Mouse (Mus musculus) CH12.LX (cell line): ENCODE results near the gene Kif13a. TPM values are rescaled to one million over a fixed set of nuclear protein-coding genes. Genes with fewer than 3 reads are reported as not detected.

Source experiments
- DNase-seq: peaks from one replicate; pipeline ENCODE4 v3.0.0-alpha.2; 2013; ENCODE audit errors: extremely low read depth
- H3K27ac ChIP-seq: 2 replicates; pipeline ENCODE4 v1.5.1; 2012; ENCODE audit warnings: low read depth, mild to moderate bottlenecking, control low read depth, moderate library complexity; ENCODE audit not compliant: insufficient read depth
- H3K27me3 ChIP-seq: replicated peaks from 2 replicates; pipeline ENCODE3; 2012; ENCODE audit warnings: inconsistent platforms
- H3K36me3 ChIP-seq, 2 experiments: replicated peaks in 1 of 2; 2 replicates each; pipeline versions ENCODE3 to v1.6.1; 2012; ENCODE audit warnings: inconsistent platforms in 1 of 2, low read length in 1 of 2, mild to moderate bottlenecking in 1 of 2, mixed read lengths in 1 of 2, moderate library complexity in 1 of 2; ENCODE audit not compliant: control insufficient read depth in 1 of 2, insufficient read depth in 1 of 2
- H3K4me1 ChIP-seq, 2 experiments: 2 replicates each; pipeline ENCODE4 v1.6.1; 2012; ENCODE audit warnings: inconsistent platforms in 1 of 2, moderate library complexity in 1 of 2; ENCODE audit not compliant: insufficient read depth in 2 of 2, control insufficient read depth in 1 of 2
- H3K4me2 ChIP-seq: 2 replicates; pipeline ENCODE4 v1.6.1; 2012; ENCODE audit warnings: low read depth, mild to moderate bottlenecking, control low read depth; ENCODE audit not compliant: poor library complexity, insufficient read depth, severe bottlenecking
- H3K4me3 ChIP-seq, 3 experiments: fragments of 150-350 bp in 1 of 3; sonication (generic) in 1 of 3; replicated peaks in 1 of 3; 2 replicates each; pipeline versions ENCODE3 to v1.5.1; 2011 to 2012; ENCODE audit warnings: low read depth in 2 of 3, low read length in 2 of 3, mild to moderate bottlenecking in 2 of 3, moderate library complexity in 2 of 3, control low read depth in 1 of 3, improper control_type of control experiment in 1 of 3, inconsistent platforms in 1 of 3, mixed read lengths in 1 of 3; ENCODE audit not compliant: poor library complexity in 1 of 3
- H3K79me2 ChIP-seq: replicated peaks from 2 replicates; pipeline ENCODE4 v1.6.1; 2012; ENCODE audit warnings: mild to moderate bottlenecking, moderate library complexity; ENCODE audit not compliant: control insufficient read depth, poor library complexity, insufficient read depth, severe bottlenecking; ENCODE audit errors: extremely low read depth
- H3K9ac ChIP-seq: 2 replicates; pipeline ENCODE4 v1.6.1; 2012; ENCODE audit warnings: low read depth, mild to moderate bottlenecking, control low read depth, moderate library complexity; ENCODE audit not compliant: insufficient read depth
- H3K9me3 ChIP-seq: replicated peaks from 2 replicates; pipeline ENCODE3; 2012; ENCODE audit warnings: low read length, inconsistent platforms, mixed read lengths
- CHD1 ChIP-seq: IDR thresholded peaks from 2 replicates; pipeline ENCODE4 v1.6.1; 2012; ENCODE audit warnings: low read depth, low read length, improper control_type of control experiment, inconsistent platforms
- CTCF ChIP-seq, 2 experiments: IDR thresholded peaks in 1 of 2; conservative IDR thresholded peaks in 1 of 2; 2 replicates each; pipeline ENCODE4 v1.5.1; 2011 to 2012; ENCODE audit warnings: low read depth in 2 of 2, low read length in 2 of 2, improper control_type of control experiment in 1 of 2, inconsistent platforms in 1 of 2, mild to moderate bottlenecking in 1 of 2, moderate library complexity in 1 of 2
- E2F4 ChIP-seq: IDR thresholded peaks from 2 replicates; pipeline ENCODE4 v1.6.1; 2011; ENCODE audit warnings: low read depth, low read length, improper control_type of control experiment; ENCODE audit not compliant: insufficient replicate concordance
- ETS1 ChIP-seq: conservative IDR thresholded peaks from 2 replicates; pipeline ENCODE4 v1.6.1; 2012; ENCODE audit warnings: low read depth, mild to moderate bottlenecking, inconsistent platforms, low read length, improper control_type of control experiment, moderate library complexity
- GABPA ChIP-seq: IDR thresholded peaks from 2 replicates; pipeline ENCODE4 v1.6.1; 2012; ENCODE audit warnings: low read depth, low read length, improper control_type of control experiment, inconsistent platforms; ENCODE audit not compliant: insufficient replicate concordance
- JUN ChIP-seq: IDR thresholded peaks from 2 replicates; pipeline ENCODE4 v1.6.1; 2011; ENCODE audit warnings: low read depth, mild to moderate bottlenecking, low read length, improper control_type of control experiment, moderate library complexity; ENCODE audit not compliant: insufficient read depth
- JUND ChIP-seq: conservative IDR thresholded peaks from 2 replicates; pipeline ENCODE4 v1.6.1; 2011; ENCODE audit warnings: low read depth, low read length, improper control_type of control experiment
- KAT2A ChIP-seq: IDR thresholded peaks from 2 replicates; pipeline ENCODE4 v1.6.1; 2012; ENCODE audit warnings: low read length, improper control_type of control experiment, inconsistent platforms; ENCODE audit not compliant: insufficient replicate concordance
- MAX ChIP-seq: IDR thresholded peaks from 2 replicates; pipeline ENCODE4 v1.6.1; 2011; ENCODE audit warnings: low read length, improper control_type of control experiment
- MAZ ChIP-seq: IDR thresholded peaks from 2 replicates; pipeline ENCODE4 v1.6.1; 2012; ENCODE audit warnings: low read depth, mild to moderate bottlenecking, inconsistent platforms, low read length, improper control_type of control experiment, moderate library complexity
- MEF2A ChIP-seq: IDR thresholded peaks from 2 replicates; pipeline ENCODE4 v1.6.1; 2014; ENCODE audit warnings: low read depth, mild to moderate bottlenecking, inconsistent platforms, low read length, improper control_type of control experiment, borderline replicate concordance
- MXI1 ChIP-seq: IDR thresholded peaks from 2 replicates; pipeline ENCODE4 v1.6.1; 2011; ENCODE audit warnings: mild to moderate bottlenecking, low read depth, low read length, improper control_type of control experiment
- NELFE ChIP-seq: IDR thresholded peaks from 2 replicates; pipeline ENCODE4 v1.6.1; 2011; ENCODE audit warnings: low read depth, low read length, improper control_type of control experiment
- NRF1 ChIP-seq: IDR thresholded peaks from 2 replicates; pipeline ENCODE4 v1.6.1; 2014; ENCODE audit warnings: low read depth, mild to moderate bottlenecking, inconsistent platforms, low read length, improper control_type of control experiment, moderate library complexity
- PAX5 ChIP-seq: IDR thresholded peaks from 2 replicates; pipeline ENCODE4 v1.6.1; 2012; ENCODE audit warnings: low read length, inconsistent platforms, mixed read lengths
- POLR2A ChIP-seq: IDR thresholded peaks from 2 replicates; pipeline ENCODE4 v1.6.1; 2011; ENCODE audit warnings: low read depth, mild to moderate bottlenecking, improper control_type of control experiment, low read length
- POLR2AphosphoS2 ChIP-seq: IDR thresholded peaks from 2 replicates; pipeline ENCODE4 v1.6.1; 2011; ENCODE audit warnings: low read depth, low read length, improper control_type of control experiment
- RAD21 ChIP-seq: IDR thresholded peaks from 2 replicates; pipeline ENCODE4 v1.6.1; 2011; ENCODE audit warnings: low read depth, mild to moderate bottlenecking, low read length, improper control_type of control experiment, moderate library complexity
- RCOR1 ChIP-seq: conservative IDR thresholded peaks from 2 replicates; pipeline ENCODE4 v1.6.1; 2012; ENCODE audit warnings: low read depth, mild to moderate bottlenecking, inconsistent platforms, low read length, improper control_type of control experiment
- SIN3A ChIP-seq: IDR thresholded peaks from 2 replicates; pipeline ENCODE4 v1.6.1; 2012; ENCODE audit warnings: low read length, improper control_type of control experiment, inconsistent platforms
- SMC3 ChIP-seq: IDR thresholded peaks from 2 replicates; pipeline ENCODE4 v1.6.1; 2011; ENCODE audit warnings: low read depth, low read length, improper control_type of control experiment
- TCF12 ChIP-seq: IDR thresholded peaks from 2 replicates; pipeline ENCODE4 v1.6.1; 2014; ENCODE audit warnings: low read depth, mild to moderate bottlenecking, inconsistent platforms, low read length, improper control_type of control experiment
- UBTF ChIP-seq: IDR thresholded peaks from 2 replicates; pipeline ENCODE4 v1.6.1; 2012; ENCODE audit warnings: low read depth, mild to moderate bottlenecking, inconsistent platforms, low read length, improper control_type of control experiment, moderate library complexity
- USF1 ChIP-seq: IDR thresholded peaks from 2 replicates; pipeline ENCODE4 v1.6.1; 2014; ENCODE audit warnings: low read depth, mild to moderate bottlenecking, inconsistent platforms, low read length, improper control_type of control experiment
- ZC3H11A ChIP-seq: IDR thresholded peaks from 2 replicates; pipeline ENCODE4 v1.6.1; 2012; ENCODE audit warnings: low read depth, mild to moderate bottlenecking, inconsistent platforms, low read length, improper control_type of control experiment
- ZKSCAN1 ChIP-seq: IDR thresholded peaks from 2 replicates; pipeline ENCODE4 v1.6.1; 2012; ENCODE audit warnings: low read depth, inconsistent platforms, low read length, improper control_type of control experiment, borderline replicate concordance
- ZMIZ1 ChIP-seq: IDR thresholded peaks from 2 replicates; pipeline ENCODE4 v1.6.1; 2012; ENCODE audit warnings: low read depth, mild to moderate bottlenecking, inconsistent platforms, low read length, improper control_type of control experiment
- dilution Hi-C: fragments of 300-500 bp; cut with MboI; formaldehyde crosslinking; loops from 2 replicates; pipeline ENCODE4 v1.14.3; 2020; ENCODE audit warnings: low sequenced_read_pairs; ENCODE audit not compliant: extremely low pct_unique_long_range_greater_than_20kb, extremely low pct_ligation_motif_present
- in situ Hi-C: fragments of 300-500 bp; cut with MboI; formaldehyde crosslinking; loops from 3 replicates; pipeline ENCODE4 v1.14.3; 2019; ENCODE audit warnings: low sequenced_read_pairs, low pct_ligation_motif_present, low pct_unique_long_range_greater_than_20kb, mixed read lengths
- polyA plus RNA-seq: library from polyadenylated mRNA; unstranded; fragments of >175 nt; gene quantifications from 2 replicates; pipeline ENCODE4 v1.2.1, GENCODE M21; 2012; ENCODE audit warnings: low read depth; ENCODE audit not compliant: insufficient read length
- total RNA-seq, 2 experiments: library from RNA; depleted of rRNA; stranded (reverse); fragments of 300-350 nt in 1 of 2; fragments of >200 nt in 1 of 2; gene quantifications; 2 replicates each; pipeline ENCODE4 v1.2.3; 2012 to 2014

The Kif13a gene
- total and polyA plus RNA-seq, 3 experiments: not detected

DNA sequence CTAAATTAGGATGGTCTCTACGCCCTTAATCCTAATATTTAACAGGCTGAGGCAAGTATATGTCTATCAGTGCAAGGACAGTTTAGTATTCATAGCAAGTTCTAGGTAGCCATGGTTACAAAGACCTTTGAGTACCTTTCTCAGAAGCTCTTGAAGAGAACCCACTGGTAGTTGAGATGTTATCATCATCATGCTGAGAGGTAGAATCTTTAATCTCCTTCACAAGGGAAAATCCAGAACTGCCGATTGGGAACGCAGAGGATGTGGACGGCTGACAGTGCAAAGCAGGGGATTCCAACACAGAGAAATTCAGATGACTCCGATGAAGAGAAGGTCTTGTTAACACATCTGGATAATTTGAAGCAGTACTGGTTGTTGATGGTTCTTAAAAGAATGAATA, 216.2 kb downstream of the Kif13a start:
- Histone ChIP-seq H3K36me3 (peaks cover 26 to 65% of the 10 kb centered on the region in 2 experiments), H3K9ac (no peak overlapping the region), H3K27ac (no peak overlapping the region), H3K4me2 (no peak overlapping the region), H3K4me3 (no peak overlapping the region), H3K4me1 (peaks cover 8 to 39% of the 10 kb centered on the region in 2 experiments; a peak in 3 of 4 replicates), H3K27me3 (no peaks in the 10 kb centered on the region), H3K79me2 (peaks cover 59% of the 10 kb centered on the region), H3K9me3 (no peaks in the 10 kb centered on the region)
- TF ChIP-seq CTCF (conservative IDR thresholded peaks at IDR 0.05 in 1 of 2, IDR thresholded peaks at IDR 0.05 in 1 of 2; ENCODE audit: low read depth in 2 of 2, low read length in 2 of 2): no peak
- no peak for TF ChIP-seq RAD21
- no peak for TF ChIP-seq ZC3H11A
- no peak for TF ChIP-seq NRF1
- no peak for TF ChIP-seq ZKSCAN1
- no peak for TF ChIP-seq PAX5
- no peak for TF ChIP-seq SIN3A
- no peak for TF ChIP-seq JUN
- TF ChIP-seq RCOR1: no peak
- TF ChIP-seq JUND: no peak
- dilution Hi-C loops: no loop called here
- in situ Hi-C loops: no loop called here
- DNase-seq: no peak

DNA sequence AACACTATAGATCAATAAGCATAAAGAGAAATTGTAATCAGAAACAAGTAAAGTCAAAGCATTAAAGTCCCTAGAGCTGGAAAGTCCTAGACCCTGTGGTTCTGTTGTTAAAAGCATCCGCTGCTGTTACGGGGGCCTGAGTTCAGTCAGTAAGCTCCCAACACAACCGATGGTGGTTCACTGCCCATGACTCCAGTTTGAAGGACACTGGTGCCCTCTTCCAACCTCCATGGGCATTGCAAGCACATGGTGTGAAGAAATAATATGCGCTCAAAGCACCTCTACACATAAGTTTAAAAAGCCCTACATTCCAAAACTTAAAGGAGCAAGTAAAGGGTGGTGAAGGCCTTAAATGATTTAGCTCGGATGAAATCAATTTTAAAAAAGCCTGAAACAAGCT, 226.5 kb downstream of the Kif13a start:
- Histone ChIP-seq H3K36me3 (peaks cover 8 to 68% of the 10 kb centered on the region in 2 experiments), H3K9me3 (no peaks in the 10 kb centered on the region)

More for the DNA sequence above, 226.5 kb downstream of the Kif13a start:
- in situ Hi-C loops: no loop called here
- no peak for TF ChIP-seq TCF12
- TF ChIP-seq USF1: no peak
- TF ChIP-seq ZKSCAN1: no peak
- TF ChIP-seq POLR2A: no peak
- TF ChIP-seq SIN3A: no peak
- TF ChIP-seq GABPA: no peak
- TF ChIP-seq POLR2AphosphoS2: no peak
- TF ChIP-seq CTCF (conservative IDR thresholded peaks at IDR 0.05 in 1 of 2, IDR thresholded peaks at IDR 0.05 in 1 of 2; ENCODE audit: low read depth in 2 of 2, low read length in 2 of 2): peak in 1 of 2 experiments; percentile 34; a peak in 2 of 4 replicates
- no peak for TF ChIP-seq E2F4
- TF ChIP-seq PAX5: no peak
- peak; percentile 29; the same call in 1 of the 2 replicates for TF ChIP-seq SMC3
- no peak for TF ChIP-seq MAZ
- no peak for TF ChIP-seq ZMIZ1
- TF ChIP-seq MXI1: no peak
- no peak for TF ChIP-seq MEF2A
- 0 out of 2 replicates have a peak, but pooled peaks have one; percentile 15 for TF ChIP-seq MAX
- TF ChIP-seq UBTF: no peak
- no peak for TF ChIP-seq RCOR1
- no peak for TF ChIP-seq CHD1
- TF ChIP-seq RAD21: peak; percentile 24
- no peak for TF ChIP-seq NELFE
- TF ChIP-seq JUN: no peak
- TF ChIP-seq KAT2A: no peak
- no peak for TF ChIP-seq ETS1
- Histone ChIP-seq H3K4me2 (no peak overlapping the region), H3K4me1 (peaks cover 0 to 28% of the 10 kb centered on the region in 2 experiments; a peak in 1 of 4 replicates), H3K79me2 (peaks cover 17% of the 10 kb centered on the region; the same call in 1 of the 2 replicates), H3K9ac (no peak overlapping the region), H3K27me3 (no peaks in the 10 kb centered on the region), H3K4me3 (no peak overlapping the region), H3K27ac (no peak overlapping the region)
- dilution Hi-C loops: no loop called here
- no peak for DNase-seq
